Mouse (Mus musculus) liver, embryonic 14.5 days (tissue): ENCODE data around the gene Eno2.

Source experiments
- CTCF ChIP-seq: IDR thresholded peaks from 2 replicates; pipeline ENCODE4 v1.5.1; 2016; ENCODE audit warnings: antibody characterized with exemption, low read depth, control low read depth
- EP300 ChIP-seq: IDR thresholded peaks from 2 replicates; pipeline ENCODE4 v1.6.1; 2016; ENCODE audit warnings: antibody characterized with exemption, low read depth

GRCm38 (mm10) chr6:124729850-124730705 lies 39.4 kb downstream of the Eno2 start:
- TF ChIP-seq CTCF (no peak), EP300 (no peak)
